Comparison of ENCODE assay signal across 19 mouse cellular contexts in the genomic region with DNA sequence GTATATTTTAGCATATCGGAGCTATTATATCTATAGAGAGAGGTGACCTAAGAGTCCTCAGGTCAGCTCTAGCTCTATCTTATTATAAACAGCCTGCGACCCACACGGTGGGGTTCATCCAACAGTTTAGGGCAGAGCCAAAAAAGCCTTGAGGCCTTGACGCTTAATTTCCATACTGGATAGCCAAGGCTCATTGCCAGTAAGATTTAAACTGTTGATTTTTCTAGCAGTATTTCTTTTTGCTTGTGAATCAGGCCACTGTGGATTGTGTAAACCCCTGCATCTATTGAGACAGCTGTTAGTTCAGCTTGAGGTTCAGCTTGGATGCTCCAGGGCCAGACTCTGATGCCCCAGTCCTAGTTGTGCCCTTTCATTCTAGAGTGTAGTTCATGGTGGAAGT.
"Had no signal": no experiment of that assay in that cellular context is flagged by ENCODE, and none has a peak within 500 bp of the region (broad histone marks: within the 10 kb centered on the region; RNA-seq: fewer than 3 reads in every experiment).

No protein-coding gene starts in this region.

- H3K4me3 ChIP-seq: limb, embryonic 12.5 days; limb, embryonic 15.5 days; midbrain, embryonic 12.5 days; midbrain, embryonic 15.5 days; myocyte; neural tube, embryonic 13.5 days; stomach, embryonic 15.5 days had no signal

- H3K9ac ChIP-seq: limb, embryonic 12.5 days; limb, embryonic 15.5 days; liver, embryonic 14.5 days; liver, postnatal 0 days; midbrain, embryonic 12.5 days; midbrain, embryonic 15.5 days; neural tube, embryonic 13.5 days; stomach, embryonic 15.5 days had no signal

- H3K4me1 ChIP-seq: limb, embryonic 12.5 days; midbrain, embryonic 12.5 days; midbrain, embryonic 15.5 days had no signal

- ATAC-seq: intestine, postnatal 0 days; liver, postnatal 0 days; midbrain, embryonic 15.5 days had no signal

- H3K27ac ChIP-seq: kidney, postnatal 0 days; limb, embryonic 12.5 days; limb, embryonic 15.5 days; liver, embryonic 14.5 days; midbrain, embryonic 12.5 days; midbrain, embryonic 15.5 days; neural tube, embryonic 13.5 days had no signal

- DNase-seq: kidney, adult 2 months; kidney, postnatal 25 days; left cerebral cortex, postnatal 4 days; liver, postnatal 0 days; right cerebral cortex, postnatal 25 days; spleen, adult 18-20 months; thymus, adult 2 months; thymus, postnatal 25 days had no signal

- H3K9me3 ChIP-seq: limb, embryonic 12.5 days; limb, embryonic 15.5 days; midbrain, embryonic 12.5 days; midbrain, embryonic 15.5 days; neural tube, embryonic 13.5 days; stomach, embryonic 15.5 days had no signal

- H3K4me2 ChIP-seq: limb, embryonic 12.5 days; limb, embryonic 15.5 days; liver, embryonic 11.5 days; midbrain, embryonic 12.5 days; midbrain, embryonic 15.5 days; neural tube, embryonic 13.5 days; stomach, embryonic 15.5 days had no signal

- H3K27me3 ChIP-seq: limb, embryonic 12.5 days; limb, embryonic 15.5 days; midbrain, embryonic 12.5 days; midbrain, embryonic 15.5 days; neural tube, embryonic 13.5 days; stomach, embryonic 15.5 days had no signal

- H3K36me3 ChIP-seq: limb, embryonic 15.5 days; midbrain, embryonic 15.5 days had no signal
